In genomic region chrX:111210225-111210624, GRCm38 (mm10) we compare ENCODE assay signal across 8 mouse cellular contexts. TPM values are rescaled to one million over a fixed set of nuclear protein-coding genes. Genes with fewer than 3 reads are reported as not detected.
A peak's percentile ranks its signal among the peaks of the same experiment; 100 is the strongest.
DNase-seq lines count a peak whose midpoint lies in the region; ATAC-seq and TF ChIP-seq lines count a peak whose summit lies in the region.

No protein-coding gene starts in this region.

- H3K9ac ChIP-seq in liver, embryonic 12.5 days = no peak overlapping the region
- H3K9ac ChIP-seq in lung, postnatal 0 days (replicated peaks; ENCODE audit: low read depth) = no peak overlapping the region

- ATAC-seq in liver, embryonic 12.5 days = no peak
- no peak for ATAC-seq in lung, postnatal 0 days

- no peak overlapping the region for H3K27ac ChIP-seq in liver, embryonic 12.5 days
- H3K27ac ChIP-seq in lung, postnatal 0 days (ENCODE audit: low read length) = no peak overlapping the region

- H3K9me3 ChIP-seq in liver, embryonic 12.5 days (replicated peaks) = no peaks in the 10 kb centered on the region
- no peaks in the 10 kb centered on the region for H3K9me3 ChIP-seq in lung, postnatal 0 days (ENCODE audit: low read length)

- peak; percentile 80 for TF ChIP-seq CTCF in lung, postnatal 0 days (IDR thresholded peaks at IDR 0.05)

- H3K27me3 ChIP-seq in liver, embryonic 12.5 days (replicated peaks) = no peaks in the 10 kb centered on the region
- no peaks in the 10 kb centered on the region for H3K27me3 ChIP-seq in lung, postnatal 0 days (replicated peaks; ENCODE audit: insufficient read depth, low read length)

- no peak for TF ChIP-seq EP300 in lung, postnatal 0 days (IDR thresholded peaks at IDR 0.05)

- peak; percentile 4 for DNase-seq in liver
- DNase-seq in adrenal gland, adult 2 months = peak; percentile 6
- DNase-seq in embryo, embryonic 9.5 days (ENCODE audit: extremely low spot score) = peak; percentile 36
- peak; percentile 41 for DNase-seq in kidney, postnatal 10 days
- peak; percentile 26 for DNase-seq in lung, postnatal 0 days (ENCODE audit: low spot score)
- peak; percentile 4 for DNase-seq in right cerebral cortex, postnatal 25 days
- DNase-seq in spleen, postnatal 14 days (ENCODE audit: low spot score in 2 of 2) = no peak

- H3K4me2 ChIP-seq in liver, embryonic 12.5 days = no peak overlapping the region
- no peak overlapping the region for H3K4me2 ChIP-seq in lung, postnatal 0 days (replicated peaks; ENCODE audit: low read depth, low read length)

- H3K4me3 ChIP-seq in liver, embryonic 12.5 days = no peak overlapping the region
- no peak overlapping the region for H3K4me3 ChIP-seq in lung, postnatal 0 days (ENCODE audit: low read depth, low read length)

- H3K4me1 ChIP-seq in liver, embryonic 12.5 days = no peaks in the 10 kb centered on the region
- no peaks in the 10 kb centered on the region for H3K4me1 ChIP-seq in lung, postnatal 0 days (ENCODE audit: insufficient read depth, low read depth, low read length)

- 13% methylated on average over 5 of the region's 5 CpGs for WGBS in liver, embryonic 12.5 days (ENCODE audit: insufficient replicate concordance)
- WGBS in lung, postnatal 0 days = 9% methylated on average over 5 of the region's 5 CpGs

- no peaks in the 10 kb centered on the region for H3K36me3 ChIP-seq in liver, embryonic 12.5 days
- H3K36me3 ChIP-seq in lung, postnatal 0 days (ENCODE audit: insufficient read depth, low read length) = no peaks in the 10 kb centered on the region

RNA-seq across cellular contexts. Expression of gene Gm10112, which starts 42.1 kb away (rescaled TPM):
- not detected in 2 replicates for polyA plus RNA-seq in liver, embryonic 12.5 days (2016; fragmentation: Nextera tagmentation; extraction: Ambion mirVana)
- not detected for total RNA-seq in adrenal gland, adult 2 months (2021)
- polyA plus RNA-seq in adrenal gland, adult 2 months (2012; rRNA removed) = not detected in 2 replicates
- polyA plus RNA-seq in lung, postnatal 0 days (2015; fragmentation: Nextera tagmentation; extraction: Ambion mirVana) = not detected in 2 replicates

Comparison
In these comparisons a context has a peak if more than half of its experiments do, and no peak if none do; other contexts are left out.
1. DNase-seq: peak in liver (single experiment), adrenal gland, adult 2 months (single experiment), embryo, embryonic 9.5 days (single experiment), kidney, postnatal 10 days (single experiment), lung, postnatal 0 days (single experiment) and right cerebral cortex, postnatal 25 days (single experiment); none in spleen, postnatal 14 days (0 of 2).